Mouse (Mus musculus): ENCODE results near the gene Tssk2. TPM values are rescaled to one million over a fixed set of nuclear protein-coding genes. Genes with fewer than 3 reads are reported as not detected.

Gene Tssk2
- not detected in 2 replicates for polyA plus RNA-seq (2012; ENCODE audit: insufficient read depth, low replicate concordance)

GRCm38 (mm10) chr16:17898462-17898861 is at the start of gene Tssk2, which contains the start of gene Dgcr2:
TSS of gene Tssk2 (plus strand) at chr16:17898637.
TSS of gene Dgcr2 (minus strand) at chr16:17898562.
- H3K4me3 ChIP-seq (replicated peaks), result no peak within 1 kb of the TSS
- peaks cover 54% of the 10 kb centered on the region for H3K36me3 ChIP-seq (replicated peaks; ENCODE audit: low read length)
- TF ChIP-seq FLI1 (IDR thresholded peaks at IDR 0.05; ENCODE audit: low read length), result no peak
- TF ChIP-seq GATA1 (IDR thresholded peaks at IDR 0.05; ENCODE audit: borderline replicate concordance, low read length), result no peak
- H3K4me1 ChIP-seq, result peaks cover 4% of the 10 kb centered on the region; the same call in 1 of the 2 replicates
- H3K27me3 ChIP-seq (replicated peaks), result peaks cover 26% of the 10 kb centered on the region
- H3K9me3 ChIP-seq, result no peaks in the 10 kb centered on the region

GRCm38 (mm10) chr16:17848928-17849327 is 49.5 kb upstream of the Tssk2 start:
- peaks cover 95% of the 10 kb centered on the region for H3K36me3 ChIP-seq (replicated peaks; ENCODE audit: low read length)

GRCm38 (mm10) chr16:17849486-17849885 is 49.0 kb upstream of the Tssk2 start:
- Histone ChIP-seq H3K4me1 (no peaks in the 10 kb centered on the region), H3K4me3 (replicated peaks) (no peak overlapping the region), H3K36me3 (replicated peaks; ENCODE audit: low read length) (peaks cover 95% of the 10 kb centered on the region), H3K9me3 (no peaks in the 10 kb centered on the region), H3K27me3 (replicated peaks) (no peaks in the 10 kb centered on the region)
- TF ChIP-seq FLI1 (IDR thresholded peaks at IDR 0.05; ENCODE audit: low read length) (no peak), GATA1 (IDR thresholded peaks at IDR 0.05; ENCODE audit: borderline replicate concordance, low read length) (no peak)

More at GRCm38 (mm10) chr16:17848928-17849327, 49.5 kb upstream of the Tssk2 start:
- Histone ChIP-seq H3K4me1 (no peaks in the 10 kb centered on the region), H3K9me3 (no peaks in the 10 kb centered on the region), H3K4me3 (replicated peaks) (no peak overlapping the region), H3K27me3 (replicated peaks) (no peaks in the 10 kb centered on the region)
- TF ChIP-seq FLI1 (IDR thresholded peaks at IDR 0.05; ENCODE audit: low read length), result no peak
- no peak for TF ChIP-seq GATA1 (IDR thresholded peaks at IDR 0.05; ENCODE audit: borderline replicate concordance, low read length)

DNA sequence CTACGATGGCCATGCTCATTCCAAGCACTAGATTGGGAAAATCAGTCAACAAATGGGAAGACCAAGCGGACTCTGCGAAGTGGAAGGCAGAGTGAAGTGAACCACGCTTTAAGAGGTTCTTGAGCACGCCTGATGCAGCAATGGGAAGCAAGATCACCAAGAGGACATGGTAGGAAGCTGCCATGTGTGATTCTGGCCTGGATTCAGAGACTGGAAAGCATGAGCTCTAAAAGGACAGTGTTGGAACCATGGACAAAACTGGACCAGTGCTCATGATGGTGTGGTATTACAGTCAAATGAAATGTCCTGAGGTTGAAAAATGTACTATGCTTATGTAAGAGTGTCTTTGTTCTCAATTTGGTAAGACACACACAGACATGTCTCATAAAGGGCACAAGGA is 47.1 kb upstream of the Tssk2 start:
- H3K27me3 ChIP-seq (replicated peaks), result no peaks in the 10 kb centered on the region
- no peaks in the 10 kb centered on the region for H3K4me1 ChIP-seq
- TF ChIP-seq FLI1 (IDR thresholded peaks at IDR 0.05; ENCODE audit: low read length) (no peak), GATA1 (IDR thresholded peaks at IDR 0.05; ENCODE audit: borderline replicate concordance, low read length) (no peak)
- no peak overlapping the region for H3K4me3 ChIP-seq (replicated peaks)
- no peaks in the 10 kb centered on the region for H3K9me3 ChIP-seq
- peaks cover 92% of the 10 kb centered on the region for H3K36me3 ChIP-seq (replicated peaks; ENCODE audit: low read length)

GRCm38 (mm10) chr16:17851860-17852259 is 46.6 kb upstream of the Tssk2 start:
- H3K36me3 ChIP-seq (replicated peaks; ENCODE audit: low read length), result peaks cover 92% of the 10 kb centered on the region
- TF ChIP-seq FLI1 (IDR thresholded peaks at IDR 0.05; ENCODE audit: low read length) (no peak), GATA1 (IDR thresholded peaks at IDR 0.05; ENCODE audit: borderline replicate concordance, low read length) (no peak)
- H3K4me3 ChIP-seq (replicated peaks), result no peak overlapping the region
- no peaks in the 10 kb centered on the region for H3K4me1 ChIP-seq
- no peaks in the 10 kb centered on the region for H3K27me3 ChIP-seq (replicated peaks)
- no peaks in the 10 kb centered on the region for H3K9me3 ChIP-seq

DNA sequence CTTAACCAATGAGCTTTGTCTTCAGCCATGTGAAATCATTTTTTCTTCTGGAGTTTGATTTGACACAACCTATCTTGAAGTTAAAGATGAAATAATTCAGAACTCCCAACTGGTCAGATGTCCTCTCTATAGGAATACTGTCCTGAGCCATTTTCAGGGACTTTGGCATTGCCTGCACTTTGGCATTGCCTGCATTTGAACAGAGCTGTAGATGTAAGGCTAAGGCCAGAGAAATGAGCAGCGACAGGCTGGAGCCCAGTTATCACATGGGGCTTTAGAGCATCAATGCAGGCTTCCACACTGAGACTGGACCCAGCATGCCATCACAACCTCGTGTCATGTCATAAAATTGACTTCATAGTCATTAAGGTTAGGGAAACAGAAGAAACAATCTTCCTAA is 45.2 kb upstream of the Tssk2 start:
- TF ChIP-seq FLI1 (IDR thresholded peaks at IDR 0.05; ENCODE audit: low read length) (no peak), GATA1 (IDR thresholded peaks at IDR 0.05; ENCODE audit: borderline replicate concordance, low read length) (no peak)
- H3K36me3 ChIP-seq (replicated peaks; ENCODE audit: low read length), result peaks cover 92% of the 10 kb centered on the region

GRCm38 (mm10) chr16:17857157-17857556 is 41.3 kb upstream of the Tssk2 start:
- Histone ChIP-seq H3K36me3 (replicated peaks; ENCODE audit: low read length) (peaks cover 92% of the 10 kb centered on the region), H3K4me1 (peaks cover 7% of the 10 kb centered on the region), H3K27me3 (replicated peaks) (no peaks in the 10 kb centered on the region)

More for the DNA sequence above, 45.2 kb upstream of the Tssk2 start:
- Histone ChIP-seq H3K4me1 (no peaks in the 10 kb centered on the region), H3K4me3 (replicated peaks) (no peak overlapping the region), H3K9me3 (no peaks in the 10 kb centered on the region), H3K27me3 (replicated peaks) (no peaks in the 10 kb centered on the region)

DNA sequence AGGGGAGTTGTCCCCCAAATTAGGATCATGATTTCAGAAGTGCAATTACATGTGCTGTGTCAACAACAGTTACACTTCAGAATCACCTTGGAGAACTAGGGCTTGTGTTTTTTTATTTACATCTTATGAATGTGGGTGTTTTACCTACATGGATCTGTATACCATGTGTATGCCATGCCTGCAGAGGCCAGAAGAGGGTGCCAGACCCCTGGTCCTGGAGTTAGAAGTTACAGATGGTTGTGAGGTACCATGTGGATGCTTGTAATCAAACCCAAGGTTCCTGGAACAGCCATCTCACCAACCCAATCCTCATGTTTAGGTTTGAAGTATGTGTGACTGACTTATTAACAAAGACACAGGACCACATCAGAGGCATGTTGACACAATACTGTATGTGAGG is 39.8 kb upstream of the Tssk2 start:
- Histone ChIP-seq H3K36me3 (replicated peaks; ENCODE audit: low read length) (peaks cover 87% of the 10 kb centered on the region), H3K4me1 (peaks cover 7% of the 10 kb centered on the region), H3K27me3 (replicated peaks) (no peaks in the 10 kb centered on the region), H3K4me3 (replicated peaks) (no peak overlapping the region), H3K9me3 (no peaks in the 10 kb centered on the region)
- no peak for TF ChIP-seq GATA1 (IDR thresholded peaks at IDR 0.05; ENCODE audit: borderline replicate concordance, low read length)
- no peak for TF ChIP-seq FLI1 (IDR thresholded peaks at IDR 0.05; ENCODE audit: low read length)

More at GRCm38 (mm10) chr16:17857157-17857556, 41.3 kb upstream of the Tssk2 start:
- no peak for TF ChIP-seq FLI1 (IDR thresholded peaks at IDR 0.05; ENCODE audit: low read length)
- TF ChIP-seq GATA1 (IDR thresholded peaks at IDR 0.05; ENCODE audit: borderline replicate concordance, low read length), result no peak
- Histone ChIP-seq H3K4me3 (replicated peaks) (no peak overlapping the region), H3K9me3 (no peaks in the 10 kb centered on the region)

GRCm38 (mm10) chr16:17865293-17865692 is 33.1 kb upstream of the Tssk2 start:
- TF ChIP-seq GATA1 (IDR thresholded peaks at IDR 0.05; ENCODE audit: borderline replicate concordance, low read length) (no peak), FLI1 (IDR thresholded peaks at IDR 0.05; ENCODE audit: low read length) (no peak)
- H3K4me3 ChIP-seq (replicated peaks), result no peak overlapping the region
- H3K4me1 ChIP-seq, result peaks cover 13% of the 10 kb centered on the region
- peaks cover 81% of the 10 kb centered on the region for H3K36me3 ChIP-seq (replicated peaks; ENCODE audit: low read length)
- no peaks in the 10 kb centered on the region for H3K27me3 ChIP-seq (replicated peaks)
- no peaks in the 10 kb centered on the region for H3K9me3 ChIP-seq

GRCm38 (mm10) chr16:17865770-17866169 is 32.7 kb upstream of the Tssk2 start:
- H3K4me3 ChIP-seq (replicated peaks), result no peak overlapping the region
- no peaks in the 10 kb centered on the region for H3K27me3 ChIP-seq (replicated peaks)
- TF ChIP-seq GATA1 (IDR thresholded peaks at IDR 0.05; ENCODE audit: borderline replicate concordance, low read length), result no peak
- peaks cover 9% of the 10 kb centered on the region for H3K4me1 ChIP-seq
- no peaks in the 10 kb centered on the region for H3K9me3 ChIP-seq
- H3K36me3 ChIP-seq (replicated peaks; ENCODE audit: low read length), result peaks cover 81% of the 10 kb centered on the region

GRCm38 (mm10) chr16:17871248-17871647 is 27.2 kb upstream of the Tssk2 start:
- no peak for TF ChIP-seq FLI1 (IDR thresholded peaks at IDR 0.05; ENCODE audit: low read length)
- TF ChIP-seq GATA1 (IDR thresholded peaks at IDR 0.05; ENCODE audit: borderline replicate concordance, low read length), result no peak
- H3K36me3 ChIP-seq (replicated peaks; ENCODE audit: low read length), result peaks cover 75% of the 10 kb centered on the region
- no peaks in the 10 kb centered on the region for H3K27me3 ChIP-seq (replicated peaks)
- no peaks in the 10 kb centered on the region for H3K9me3 ChIP-seq
- no peak overlapping the region for H3K4me3 ChIP-seq (replicated peaks)
- peaks cover 35% of the 10 kb centered on the region for H3K4me1 ChIP-seq
